Mouse (Mus musculus) stomach, embryonic 16.5 days (tissue): ENCODE results near the gene Hrc. TPM values are rescaled to one million over a fixed set of nuclear protein-coding genes. Genes with fewer than 3 reads are reported as not detected.
A peak's percentile ranks its signal among the peaks of the same experiment; 100 is the strongest.

ENCODE experiments used
- ATAC-seq: fragments of 200-750 bp; cut with Nextera tagmentation; 2 replicates; pipeline ENCODE4 v1.8.0; 2017; ENCODE audit warnings: moderate number of reproducible peaks, moderate TSS enrichment; ENCODE audit not compliant: insufficient read depth, low FRiP score
- H3K27ac ChIP-seq: fragments of 300-500 bp; sonication (generic); 2 replicates; pipeline ENCODE4 v1.5.1; 2014; ENCODE audit warnings: low read length
- H3K27me3 ChIP-seq: fragments of 300-500 bp; sonication (generic); 2 replicates; pipeline ENCODE4 v1.6.1; 2014; ENCODE audit warnings: low read length, control low read depth, mixed read lengths; ENCODE audit not compliant: control insufficient read depth, insufficient read depth
- H3K36me3 ChIP-seq: fragments of 300-500 bp; sonication (generic); 2 replicates; pipeline ENCODE4 v1.6.1; 2014; ENCODE audit warnings: low read length; ENCODE audit not compliant: control insufficient read depth, insufficient read depth
- H3K4me1 ChIP-seq: fragments of 300-500 bp; sonication (generic); 2 replicates; pipeline ENCODE4 v1.6.1; 2014; ENCODE audit warnings: low read length, control low read depth, mixed read lengths; ENCODE audit not compliant: control insufficient read depth, insufficient read depth
- H3K4me2 ChIP-seq: fragments of 300-500 bp; sonication (generic); 2 replicates; pipeline ENCODE4 v1.6.1; 2014; ENCODE audit warnings: low read depth, low read length, mixed read lengths
- H3K4me3 ChIP-seq: fragments of 300-500 bp; sonication (generic); replicated peaks from 2 replicates; pipeline ENCODE4 v1.5.1; 2014; ENCODE audit warnings: mild to moderate bottlenecking, low read length
- H3K9ac ChIP-seq: fragments of 300-500 bp; sonication (generic); 2 replicates; pipeline ENCODE4 v1.6.1; 2014; ENCODE audit warnings: low read length
- H3K9me3 ChIP-seq: fragments of 300-500 bp; sonication (generic); replicated peaks from 2 replicates; pipeline ENCODE4 v1.6.1; 2016; ENCODE audit warnings: low read length, control low read depth; ENCODE audit not compliant: control insufficient read depth
- WGBS: fragments of 180-500 bp; shearing (Covaris S2); extraction: QIAGEN DNeasy Blood & Tissue Kit; methylation state at CpG from one replicate; pipeline ENCODE4 v1.1.7; 2014; 5-methylcytosine and 5-hydroxymethylcytosine counted together
- polyA plus RNA-seq: library from polyadenylated mRNA; unstranded; fragments of >200 nt; fragmentation: Nextera tagmentation; extraction: Ambion mirVana; gene quantifications from 2 replicates; pipeline ENCODE4 v1.2.1, GENCODE M21; 2015

The Hrc gene
- polyA plus RNA-seq = 1.0 and 3.1 TPM in 2 replicates

- ATAC-seq = no peak
- WGBS = 28% methylated on average over 5 of the region's 5 CpGs
- H3K27me3 ChIP-seq = no peaks in the 10 kb centered on the region
- H3K27ac ChIP-seq = peak within 1 kb of the TSS; percentile 96
- no peaks in the 10 kb centered on the region for H3K36me3 ChIP-seq
- H3K9ac ChIP-seq = 0 out of 2 replicates have a peak within 1 kb of the TSS, but pooled peaks have one; percentile 34
- H3K4me3 ChIP-seq = peak within 1 kb of the TSS; percentile 77; the same call in 1 of the 2 replicates
- H3K4me1 ChIP-seq = peaks cover 41% of the 10 kb centered on the region
- H3K4me2 ChIP-seq = peak within 1 kb of the TSS; percentile 61
- no peaks in the 10 kb centered on the region for H3K9me3 ChIP-seq
These were observed at the start of gene Hrc for GRCm38 (mm10) chr7:45335056-45335455. Gene Hrc (plus strand): TSS chr7:45335290.

GRCm38 (mm10) chr7:45286486-45286885 is 48.6 kb upstream of the Hrc start:
- ATAC-seq = no peak
- H3K27ac ChIP-seq = no peak overlapping the region
- no peak overlapping the region for H3K4me3 ChIP-seq
- no peaks in the 10 kb centered on the region for H3K9me3 ChIP-seq
- H3K36me3 ChIP-seq = no peaks in the 10 kb centered on the region
- H3K9ac ChIP-seq = no peak overlapping the region
- no peak overlapping the region for H3K4me2 ChIP-seq
- no peaks in the 10 kb centered on the region for H3K4me1 ChIP-seq
- 73% methylated on average over 13 of the region's 13 CpGs for WGBS
- no peaks in the 10 kb centered on the region for H3K27me3 ChIP-seq

GRCm38 (mm10) chr7:45296626-45297025 is 38.5 kb upstream of the Hrc start:
- ATAC-seq = no peak

GRCm38 (mm10) chr7:45297563-45297962 is 37.5 kb upstream of the Hrc start:
- no peaks in the 10 kb centered on the region for H3K36me3 ChIP-seq
- H3K4me2 ChIP-seq = no peak overlapping the region
- H3K4me3 ChIP-seq = no peak overlapping the region
- no peaks in the 10 kb centered on the region for H3K4me1 ChIP-seq
- no peak for ATAC-seq
- no peak overlapping the region for H3K27ac ChIP-seq
- H3K27me3 ChIP-seq = no peaks in the 10 kb centered on the region
- whole genome bisulfite sequencing = 62% methylated on average over 3 of the region's 3 CpGs
- H3K9me3 ChIP-seq = no peaks in the 10 kb centered on the region
- no peak overlapping the region for H3K9ac ChIP-seq

More at GRCm38 (mm10) chr7:45296626-45297025, 38.5 kb upstream of the Hrc start:
- H3K36me3 ChIP-seq = no peaks in the 10 kb centered on the region
- H3K4me2 ChIP-seq = no peak overlapping the region
- no peaks in the 10 kb centered on the region for H3K9me3 ChIP-seq
- H3K27me3 ChIP-seq = no peaks in the 10 kb centered on the region
- no peak overlapping the region for H3K4me3 ChIP-seq
- no peak overlapping the region for H3K9ac ChIP-seq
- no peaks in the 10 kb centered on the region for H3K4me1 ChIP-seq
- H3K27ac ChIP-seq = no peak overlapping the region
- 74% methylated on average over 1 of the region's 1 CpGs for WGBS

- Histone ChIP-seq H3K4me3 (no peak overlapping the region), H3K36me3 (no peaks in the 10 kb centered on the region), H3K9me3 (no peaks in the 10 kb centered on the region), H3K4me2 (no peak overlapping the region), H3K4me1 (no peaks in the 10 kb centered on the region), H3K27ac (no peak overlapping the region), H3K27me3 (no peaks in the 10 kb centered on the region), H3K9ac (no peak overlapping the region)
- WGBS = 10% methylated on average over 5 of the region's 5 CpGs
- ATAC-seq = peak; percentile 87
These were observed 35.3 kb upstream of the Hrc start for GRCm38 (mm10) chr7:45299752-45300151.

- Histone ChIP-seq H3K9ac (0 out of 2 replicates have a peak overlapping the region, but pooled peaks have one; percentile 18), H3K36me3 (no peaks in the 10 kb centered on the region), H3K27ac (no peak overlapping the region), H3K4me1 (0 out of 2 replicates have a peak, but pooled peaks cover 3% of the 10 kb centered on the region), H3K4me2 (no peak overlapping the region), H3K27me3 (no peaks in the 10 kb centered on the region), H3K9me3 (no peaks in the 10 kb centered on the region), H3K4me3 (no peak overlapping the region)
- 13% methylated on average over 6 of the region's 6 CpGs for WGBS
- no peak for ATAC-seq
These were observed 34.8 kb upstream of the Hrc start for GRCm38 (mm10) chr7:45300270-45300669.

GRCm38 (mm10) chr7:45302626-45303025 is 32.5 kb upstream of the Hrc start:
- H3K4me2 ChIP-seq = no peak overlapping the region
- H3K4me1 ChIP-seq = 0 out of 2 replicates have a peak, but pooled peaks cover 5% of the 10 kb centered on the region
- H3K9me3 ChIP-seq = no peaks in the 10 kb centered on the region
- H3K9ac ChIP-seq = no peak overlapping the region
- H3K4me3 ChIP-seq = no peak overlapping the region
- WGBS = 60% methylated on average over 8 of the region's 8 CpGs
- no peaks in the 10 kb centered on the region for H3K27me3 ChIP-seq
- no peaks in the 10 kb centered on the region for H3K36me3 ChIP-seq
- H3K27ac ChIP-seq = no peak overlapping the region
- ATAC-seq = no peak

- Histone ChIP-seq H3K9ac (peak overlapping the region; percentile 47; the same call in 1 of the 2 replicates), H3K27ac (no peak overlapping the region), H3K27me3 (no peaks in the 10 kb centered on the region), H3K9me3 (no peaks in the 10 kb centered on the region), H3K4me2 (0 out of 2 replicates have a peak overlapping the region, but pooled peaks have one; percentile 11), H3K4me3 (no peak overlapping the region), H3K4me1 (peaks cover 5% of the 10 kb centered on the region; the same call in 1 of the 2 replicates), H3K36me3 (no peaks in the 10 kb centered on the region)
- 31% methylated on average over 12 of the region's 13 CpGs for WGBS
- no peak for ATAC-seq
These were observed 30.2 kb upstream of the Hrc start for GRCm38 (mm10) chr7:45304869-45305268.

- H3K9me3 ChIP-seq = no peaks in the 10 kb centered on the region
- peak; percentile 46; the same call in 1 of the 2 replicates for ATAC-seq
- H3K4me2 ChIP-seq = 0 out of 2 replicates have a peak overlapping the region, but pooled peaks have one; percentile 11
- WGBS = 11% methylated on average over 17 of the region's 17 CpGs
- H3K27ac ChIP-seq = no peak overlapping the region
- no peaks in the 10 kb centered on the region for H3K36me3 ChIP-seq
- no peak overlapping the region for H3K9ac ChIP-seq
- no peak overlapping the region for H3K4me3 ChIP-seq
- no peaks in the 10 kb centered on the region for H3K27me3 ChIP-seq
- peaks cover 5% of the 10 kb centered on the region; the same call in 1 of the 2 replicates for H3K4me1 ChIP-seq
These were observed 29.8 kb upstream of the Hrc start for GRCm38 (mm10) chr7:45305275-45305674.
